Mouse (Mus musculus): ENCODE results near the gene Hoxc6. TPM values are rescaled to one million over a fixed set of nuclear protein-coding genes. Genes with fewer than 3 reads are reported as not detected.
A peak's percentile ranks its signal among the peaks of the same experiment; 100 is the strongest.

The Hoxc6 gene
- total RNA-seq (2022) = 1 to 10 TPM; 4.5 to 6.3 (median 5.2) TPM

DNA sequence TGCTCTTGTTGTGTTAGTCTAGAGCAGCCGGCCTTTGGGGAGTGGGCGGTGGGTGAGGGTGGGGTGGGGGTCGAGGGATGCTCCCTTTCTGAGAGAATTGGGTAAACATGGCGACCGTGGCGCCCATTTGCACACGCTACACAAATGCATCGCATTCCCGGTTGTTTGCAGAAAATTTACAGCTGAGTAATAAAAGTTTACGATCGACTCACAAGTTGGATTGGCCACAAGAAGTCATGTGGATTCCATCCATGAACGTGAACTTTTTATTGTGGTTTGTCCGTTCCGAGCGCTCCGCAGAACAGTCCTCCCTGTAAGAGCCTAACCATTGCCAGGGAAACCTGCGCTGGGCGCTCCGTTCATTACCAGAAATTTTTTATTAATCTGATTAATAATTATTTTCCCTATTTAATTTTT, at the start of gene Hoxc6:
Gene Hoxc6 (plus strand): TSS at position 319 of the 417 bp plus-strand sequence.
- no peak for DNase-seq (ENCODE audit: low spot score in 2 of 2)

DNA sequence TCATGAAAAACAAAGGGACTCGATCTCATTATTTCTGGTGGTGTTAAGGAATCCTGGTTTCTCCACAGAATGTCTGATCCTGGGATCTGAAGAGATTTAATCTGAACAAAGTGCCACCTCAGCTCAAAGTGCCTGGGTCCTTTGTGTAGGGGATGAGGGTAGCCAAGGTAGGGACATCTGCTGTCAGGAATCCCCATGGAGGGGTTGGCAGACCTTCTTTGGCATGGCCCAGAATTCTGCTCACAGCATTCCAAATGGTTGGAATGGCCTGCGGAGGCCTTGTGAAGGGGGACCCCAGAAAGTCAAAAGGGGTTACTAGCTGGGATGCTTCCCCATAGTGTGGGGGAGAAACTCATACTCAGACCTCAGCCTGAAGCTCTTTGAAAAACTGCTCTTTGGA, 49.2 kb upstream of the Hoxc6 start:
- DNase-seq (ENCODE audit: low spot score in 2 of 2) = no peak

DNA sequence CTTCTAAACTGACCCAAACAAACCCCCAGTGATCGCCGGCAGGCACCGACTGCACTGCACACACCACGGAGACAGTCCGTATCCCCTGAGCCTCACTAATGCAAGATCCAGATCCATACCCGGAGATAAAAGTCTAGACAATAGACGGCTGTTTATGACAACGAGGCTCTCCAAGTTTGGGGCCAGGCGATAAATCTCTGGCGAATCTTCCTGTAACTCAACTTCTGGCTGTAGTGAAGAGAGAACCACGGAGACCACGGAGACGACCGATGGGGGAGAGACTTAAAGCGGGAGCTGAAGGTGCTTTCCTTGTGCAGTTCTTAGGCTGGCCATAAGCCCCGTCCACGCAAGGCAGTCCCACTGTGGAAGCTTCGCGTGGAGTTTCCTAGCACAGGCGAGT, 48.4 kb upstream of the Hoxc6 start:
- peak in 1 of 2 experiments; percentile 2 for DNase-seq (ENCODE audit: low spot score in 2 of 2)

DNA sequence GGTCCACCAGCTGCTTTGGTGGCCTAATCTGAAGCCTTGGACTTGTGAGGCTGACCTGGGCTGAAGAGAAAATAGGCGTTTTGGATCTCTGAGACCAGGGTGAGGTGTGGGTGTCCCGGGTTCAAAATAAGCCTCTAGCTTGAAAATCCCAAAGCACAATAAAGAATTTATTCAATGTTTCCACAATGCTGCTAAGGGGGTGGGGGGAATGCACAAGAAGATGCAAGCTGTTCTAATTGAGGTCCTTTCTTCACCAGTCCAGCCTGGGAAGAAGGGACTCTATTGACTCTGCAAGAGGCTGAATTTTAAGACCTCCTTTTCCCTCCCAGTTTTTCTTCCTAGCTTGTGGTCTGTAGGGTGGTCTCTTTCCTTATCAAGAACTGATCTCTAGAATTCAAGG, 47.2 kb upstream of the Hoxc6 start:
- DNase-seq (ENCODE audit: low spot score in 2 of 2) = peak in 1 of 2 experiments; percentile 2

DNA sequence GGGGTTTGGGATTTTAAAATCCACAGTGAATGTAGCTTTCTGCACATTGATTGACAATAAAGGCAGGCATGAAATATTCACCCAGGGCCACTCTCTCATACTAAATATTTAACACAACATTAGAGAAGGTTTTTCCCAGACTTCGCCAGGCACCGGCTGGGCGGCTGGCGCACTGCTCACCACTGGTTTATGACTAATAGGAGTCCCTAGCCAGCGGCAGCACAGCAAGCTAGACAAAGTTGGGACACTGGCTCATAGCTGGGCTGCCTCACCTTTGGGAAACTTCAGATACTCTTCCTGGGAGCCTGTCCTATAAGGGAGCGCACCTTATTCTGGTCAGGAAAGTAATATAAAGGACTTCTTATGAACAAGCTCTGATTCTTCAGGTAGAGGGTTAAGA, 44.5 kb upstream of the Hoxc6 start:
- DNase-seq (ENCODE audit: low spot score in 2 of 2) = no peak

DNA sequence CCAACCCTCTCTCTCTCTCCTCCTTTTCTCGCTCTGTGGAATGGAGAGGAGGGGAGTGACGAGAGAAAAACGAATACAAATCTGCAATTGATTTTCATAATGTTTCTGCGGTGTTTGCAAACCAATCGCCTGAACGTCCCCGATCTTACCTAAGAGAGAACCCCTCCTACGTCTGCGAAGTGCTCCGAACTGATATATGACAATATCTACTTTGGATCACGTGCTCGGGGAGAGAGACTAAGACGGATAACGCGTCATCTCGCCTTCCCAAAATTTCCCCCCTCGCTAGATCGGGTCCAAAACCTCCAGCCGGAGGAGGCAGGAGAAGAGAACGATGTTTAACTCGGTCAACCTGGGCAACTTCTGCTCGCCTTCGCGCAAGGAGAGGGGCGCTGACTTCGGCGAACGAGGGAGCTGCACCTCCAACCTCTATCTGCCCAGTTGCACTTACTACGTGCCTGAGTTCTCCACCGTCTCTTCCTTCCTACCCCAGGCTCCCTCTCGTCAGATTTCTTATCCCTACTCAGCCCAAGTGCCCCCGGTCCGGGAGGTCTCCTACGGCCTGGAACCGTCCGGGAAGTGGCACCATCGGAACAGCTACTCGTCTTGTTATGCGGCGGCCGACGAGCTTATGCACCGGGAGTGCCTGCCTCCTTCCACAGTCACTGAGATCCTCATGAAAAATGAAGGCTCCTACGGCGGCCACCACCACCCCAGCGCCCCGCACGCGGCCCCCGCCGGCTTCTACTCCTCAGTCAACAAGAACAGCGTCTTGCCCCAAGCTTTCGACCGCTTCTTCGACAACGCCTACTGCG, 43.7 kb upstream of the Hoxc6 start, which contains the start of gene Hoxc11:
Gene Hoxc11 (plus strand): TSS at position 236 of the 815 bp plus-strand sequence.
- peak in 1 of 2 experiments; percentile 46 for DNase-seq (ENCODE audit: low spot score in 2 of 2)

DNA sequence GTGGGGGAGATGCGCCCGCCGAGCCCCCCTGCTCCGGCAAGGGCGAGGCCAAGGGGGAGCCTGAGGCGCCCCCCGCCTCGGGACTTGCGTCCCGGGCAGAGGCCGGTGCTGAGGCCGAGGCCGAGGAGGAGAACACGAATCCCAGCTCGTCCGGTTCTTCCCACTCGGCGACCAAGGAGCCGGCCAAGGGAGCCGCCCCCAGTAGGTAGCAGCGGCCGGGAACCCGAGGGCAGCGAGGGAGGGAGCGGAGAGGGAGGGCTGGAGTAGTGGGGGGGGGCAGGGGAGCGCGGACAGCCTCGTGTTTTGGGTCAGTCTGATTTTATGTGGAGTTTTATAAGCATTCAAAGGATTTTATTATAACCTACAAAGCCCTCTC, 43.1 kb upstream of the Hoxc6 start:
- DNase-seq (ENCODE audit: low spot score in 2 of 2) = no peak

DNA sequence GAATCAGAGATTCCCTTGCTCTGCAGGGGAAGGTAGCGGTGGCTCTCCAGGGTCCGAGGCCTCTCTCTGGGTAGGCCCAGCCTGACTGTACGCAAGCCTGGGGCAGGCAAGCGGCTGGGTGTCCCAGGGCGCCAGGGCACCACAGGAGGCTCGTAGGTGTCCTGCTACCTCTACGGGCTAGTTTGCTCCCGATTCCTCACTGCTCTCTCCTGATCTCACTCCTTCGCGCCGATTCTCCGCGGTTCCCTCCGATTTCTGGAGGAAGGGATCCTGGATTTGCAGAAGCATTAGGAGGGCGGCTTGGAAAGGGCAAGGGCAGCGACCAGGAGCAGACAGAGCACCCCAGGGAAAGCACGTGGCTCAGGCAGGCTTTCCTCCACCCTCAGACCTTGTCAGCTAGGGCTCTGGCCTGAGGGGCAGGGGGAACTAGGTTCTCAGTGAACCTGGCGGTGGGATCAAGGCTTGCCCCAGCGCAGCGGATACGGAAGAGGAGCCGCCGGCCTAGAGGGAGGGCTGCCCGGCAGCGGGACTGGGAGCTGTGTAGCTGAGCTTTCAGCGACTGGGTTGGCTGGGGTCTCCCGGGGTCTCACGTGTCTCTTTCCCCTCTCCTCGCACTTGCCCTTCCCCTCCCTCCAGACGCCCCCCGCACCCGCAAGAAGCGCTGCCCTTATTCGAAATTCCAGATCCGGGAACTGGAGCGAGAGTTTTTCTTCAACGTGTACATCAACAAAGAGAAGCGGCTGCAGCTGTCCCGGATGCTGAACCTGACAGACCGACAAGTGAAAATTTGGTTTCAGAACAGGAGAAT, 42.0 kb upstream of the Hoxc6 start:
- DNase-seq (ENCODE audit: low spot score in 2 of 2) = no peak

DNA sequence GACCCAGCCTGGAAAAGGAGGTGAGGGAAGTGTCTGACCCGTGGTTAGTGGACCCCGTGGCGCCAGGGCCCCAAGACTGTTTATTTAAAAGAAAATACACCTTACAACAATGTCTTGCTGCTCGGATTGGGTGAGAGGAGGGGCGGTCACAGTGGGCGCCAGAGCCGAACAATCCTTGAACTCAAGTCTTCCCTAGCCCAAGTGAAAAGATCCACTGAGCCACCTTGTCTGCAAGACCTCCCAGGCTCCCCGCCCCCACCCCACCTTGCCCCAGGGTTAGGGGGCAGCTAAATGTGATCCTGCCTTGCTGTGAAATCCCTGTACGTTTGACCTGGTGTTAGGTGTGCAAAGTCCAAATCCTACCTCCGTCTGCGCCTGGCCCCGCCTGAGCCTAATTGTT, 41.2 kb upstream of the Hoxc6 start:
- DNase-seq (ENCODE audit: low spot score in 2 of 2) = no peak

DNA sequence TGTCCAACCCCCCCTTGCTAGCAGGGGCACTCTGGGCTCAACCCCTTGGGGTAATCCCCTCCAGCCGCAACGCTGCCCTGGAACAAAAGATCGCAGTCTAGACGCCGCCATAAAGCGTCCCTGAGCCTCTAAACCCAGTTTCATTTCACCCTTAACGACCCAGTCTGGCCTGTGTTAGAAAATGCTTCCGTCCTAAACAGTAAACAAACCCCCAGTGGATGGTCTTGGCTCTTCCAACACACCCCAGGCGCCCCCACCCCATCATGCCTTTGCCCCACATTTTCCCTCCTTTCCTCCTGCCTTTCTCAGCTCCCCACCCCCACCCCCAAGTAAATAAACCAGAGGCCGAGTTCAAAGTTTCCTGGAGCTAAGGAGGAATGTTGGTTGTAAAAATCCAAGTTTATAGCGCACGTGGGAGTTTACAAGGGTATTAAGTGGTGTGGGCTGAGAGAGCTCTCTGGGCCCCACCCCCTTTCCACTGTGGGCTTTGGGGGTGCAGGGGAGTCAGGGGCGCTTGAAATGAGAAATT, 38.3 kb upstream of the Hoxc6 start:
- no peak for DNase-seq (ENCODE audit: low spot score in 2 of 2)

DNA sequence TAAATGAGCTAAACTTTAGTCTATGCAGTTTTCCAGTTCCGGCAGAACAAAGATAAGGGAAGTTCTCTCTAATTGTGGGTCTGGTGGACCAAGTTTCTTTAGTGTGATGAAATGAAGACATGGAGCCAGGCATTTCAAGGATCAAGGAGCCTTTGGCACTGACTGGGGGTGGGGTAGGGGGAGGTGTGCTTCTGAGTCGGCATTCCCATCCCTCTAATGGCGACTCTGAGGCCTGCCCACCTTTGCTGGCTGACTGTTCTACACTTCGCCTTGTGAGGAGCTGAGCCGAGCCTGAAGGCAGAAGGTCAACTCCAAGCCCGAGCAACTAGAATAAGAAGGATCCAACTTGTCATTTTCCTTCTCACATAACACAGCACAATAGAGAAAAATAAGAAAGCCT, 36.3 kb upstream of the Hoxc6 start:
- no peak for DNase-seq (ENCODE audit: low spot score in 2 of 2)

DNA sequence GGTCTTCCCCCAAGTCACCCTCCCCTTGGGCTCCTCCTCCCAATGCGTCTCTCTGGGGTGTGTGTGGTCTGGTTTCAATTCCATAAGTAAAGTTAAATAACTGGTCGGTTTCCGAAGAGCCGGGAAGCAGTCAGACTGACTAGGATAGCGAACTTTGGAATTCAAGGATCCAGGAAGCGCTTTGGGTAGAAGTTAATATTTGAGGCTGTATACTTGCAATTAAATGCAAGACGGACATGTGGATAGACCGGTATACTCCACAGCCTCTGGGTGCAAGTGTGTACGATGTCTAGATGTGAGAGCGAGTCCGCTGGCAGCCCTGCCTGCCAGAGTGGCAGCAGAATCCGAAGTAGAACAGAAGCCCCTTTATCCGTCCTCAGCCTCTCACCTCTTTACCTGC, 35.6 kb upstream of the Hoxc6 start:
- DNase-seq (ENCODE audit: low spot score in 2 of 2) = no peak

DNA sequence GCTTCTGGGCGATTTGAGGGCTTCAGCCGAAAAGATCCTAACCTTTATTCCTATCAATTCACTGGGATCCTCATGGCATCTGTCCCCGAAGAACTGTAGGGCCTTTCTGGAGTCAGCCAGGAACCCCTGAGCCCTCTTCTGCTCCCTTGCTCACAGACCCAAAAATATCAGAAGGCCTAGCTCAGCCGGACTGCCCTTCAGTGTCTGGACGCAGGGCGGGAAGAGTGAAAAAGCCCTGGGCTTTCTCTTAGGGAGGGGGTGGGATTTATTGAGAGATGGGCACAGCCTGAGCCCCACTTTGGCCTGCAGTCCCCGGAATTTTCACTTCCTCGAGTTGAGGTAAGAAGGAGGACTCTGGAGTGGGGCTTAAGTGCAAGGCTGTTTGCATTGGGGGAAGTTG, 34.8 kb upstream of the Hoxc6 start:
- no peak for DNase-seq (ENCODE audit: low spot score in 2 of 2)

DNA sequence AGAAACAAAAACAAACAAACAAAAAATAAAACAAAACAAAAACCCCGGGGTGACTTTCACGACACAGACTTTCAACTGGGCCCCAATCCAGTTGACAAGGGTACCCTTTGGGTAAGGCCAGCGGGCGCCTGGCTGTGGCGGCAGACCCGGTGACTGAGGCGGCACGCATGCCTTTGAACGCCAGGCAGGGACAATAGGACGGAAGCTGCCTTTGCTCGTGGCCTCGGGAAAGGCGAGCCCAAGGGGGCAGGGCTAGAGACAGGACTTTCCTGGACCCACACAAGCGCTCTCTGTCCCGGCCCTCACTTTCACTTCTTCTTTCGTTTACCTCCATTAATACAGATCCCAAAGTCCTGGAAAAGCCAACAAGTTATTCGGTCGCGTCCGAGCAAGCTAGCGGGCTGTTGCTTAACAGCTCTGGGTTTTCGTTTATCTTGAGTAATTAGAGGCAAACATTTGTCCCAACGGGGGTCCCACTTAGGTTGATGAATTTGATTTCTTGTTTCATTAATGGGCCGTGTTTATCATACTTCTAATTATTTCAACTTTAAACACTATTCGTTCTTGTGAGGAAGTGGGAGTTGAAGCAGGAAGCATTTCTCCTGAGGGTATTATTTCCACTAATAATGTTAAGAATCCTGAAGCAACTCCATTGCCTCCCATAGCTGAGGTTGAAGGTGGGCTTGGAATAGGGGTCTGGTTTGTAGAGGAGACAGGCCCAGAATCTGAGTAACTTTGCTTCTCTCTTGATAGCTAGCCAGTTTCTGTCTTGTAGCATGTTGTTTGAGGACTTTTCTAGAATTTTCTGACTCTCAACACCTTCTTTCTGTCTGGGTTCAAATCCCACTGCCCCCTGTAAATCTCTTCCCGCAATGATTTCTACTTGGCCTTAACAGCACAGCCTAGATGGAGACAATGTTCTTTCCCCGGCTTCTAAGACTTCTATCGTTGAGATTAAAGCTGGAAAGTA, 34.1 kb upstream of the Hoxc6 start:
- peak in 1 of 2 experiments; percentile 69 for DNase-seq (ENCODE audit: low spot score in 2 of 2)

DNA sequence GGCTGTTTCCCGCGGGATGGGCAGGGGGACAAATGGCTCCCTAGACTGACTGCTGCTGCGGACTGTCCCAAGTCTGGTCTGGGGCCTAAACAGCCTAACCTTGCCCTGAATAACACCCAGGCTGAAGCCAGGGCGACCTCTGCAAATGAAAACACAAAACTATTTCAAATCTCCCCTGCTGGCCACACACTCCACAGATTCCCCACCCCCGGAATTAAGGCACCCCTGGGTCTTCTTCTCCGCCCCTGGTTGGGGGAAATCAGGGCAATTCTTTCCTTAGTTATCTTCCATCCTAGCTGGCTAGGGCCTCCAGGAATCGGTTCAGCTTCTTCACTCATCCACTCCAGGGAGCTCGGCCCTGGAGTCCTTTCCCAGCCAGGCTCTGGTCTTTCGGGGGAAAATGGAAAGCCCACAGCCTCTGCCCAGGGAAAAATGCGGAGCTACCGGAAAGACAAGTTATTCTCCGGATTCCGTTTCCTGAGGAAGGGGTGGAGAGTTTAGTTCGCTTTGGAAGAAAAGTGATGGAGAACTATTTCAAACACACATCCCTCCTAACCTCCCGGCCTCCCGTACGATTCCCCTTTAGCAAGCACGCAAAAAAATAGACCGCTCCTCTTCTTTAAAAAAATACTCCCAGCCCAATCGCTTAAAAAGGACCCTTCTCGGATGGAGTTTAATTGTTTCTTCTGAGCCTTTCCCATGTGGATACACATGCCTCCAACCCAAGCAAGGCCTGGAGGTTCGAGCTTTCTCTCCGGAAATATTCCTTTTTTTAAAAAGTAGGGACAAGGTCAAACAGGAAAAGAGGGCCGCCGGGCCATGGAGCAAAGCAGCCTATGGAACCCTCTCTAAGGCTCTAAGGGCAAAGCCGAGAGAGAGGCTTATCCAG, 32.8 kb upstream of the Hoxc6 start:
- no peak for DNase-seq (ENCODE audit: low spot score in 2 of 2)

DNA sequence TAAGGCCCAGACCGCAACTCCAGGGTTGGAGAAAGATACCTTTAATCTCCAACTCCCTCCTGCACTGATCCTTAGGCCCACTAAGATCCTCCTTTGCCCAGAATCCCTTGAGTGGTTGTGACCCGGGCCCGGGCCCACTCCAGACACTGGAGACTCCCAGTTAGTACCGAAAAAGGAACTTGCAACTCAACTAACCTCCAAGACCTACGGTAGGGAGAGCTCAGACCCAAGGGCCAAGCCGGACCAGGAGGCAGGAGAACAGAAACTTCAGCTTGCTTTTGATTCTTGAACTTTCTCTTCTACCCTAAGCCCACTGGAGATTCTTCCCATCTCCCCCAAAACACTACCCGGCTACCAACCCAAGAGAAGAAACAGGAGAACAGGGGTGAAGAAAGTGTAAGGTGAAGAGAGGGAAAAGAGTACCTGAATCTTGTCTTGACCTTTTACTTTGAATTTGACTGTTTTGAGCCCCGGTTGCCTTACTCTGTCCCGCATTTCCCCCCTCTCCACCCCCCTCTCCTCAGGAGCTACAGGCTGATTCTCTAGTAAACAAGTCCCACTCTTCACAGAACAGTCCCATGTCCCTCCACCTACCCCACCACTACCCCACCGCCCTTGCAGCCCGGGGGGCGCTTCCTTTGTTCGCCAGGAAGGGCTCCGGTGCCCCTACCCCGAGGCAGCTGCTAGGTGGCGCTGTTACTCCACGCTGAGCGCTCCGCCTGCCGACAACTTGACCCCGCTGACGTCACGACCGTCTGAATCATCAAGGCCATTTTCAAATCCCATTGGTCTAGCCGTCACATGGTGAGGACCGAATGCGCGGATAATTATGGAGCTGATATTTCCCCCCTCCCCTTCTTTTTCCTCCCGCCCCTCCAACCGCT, 31.9 kb upstream of the Hoxc6 start:
- DNase-seq (ENCODE audit: low spot score in 2 of 2) = peak; percentile 93 to 96

DNA sequence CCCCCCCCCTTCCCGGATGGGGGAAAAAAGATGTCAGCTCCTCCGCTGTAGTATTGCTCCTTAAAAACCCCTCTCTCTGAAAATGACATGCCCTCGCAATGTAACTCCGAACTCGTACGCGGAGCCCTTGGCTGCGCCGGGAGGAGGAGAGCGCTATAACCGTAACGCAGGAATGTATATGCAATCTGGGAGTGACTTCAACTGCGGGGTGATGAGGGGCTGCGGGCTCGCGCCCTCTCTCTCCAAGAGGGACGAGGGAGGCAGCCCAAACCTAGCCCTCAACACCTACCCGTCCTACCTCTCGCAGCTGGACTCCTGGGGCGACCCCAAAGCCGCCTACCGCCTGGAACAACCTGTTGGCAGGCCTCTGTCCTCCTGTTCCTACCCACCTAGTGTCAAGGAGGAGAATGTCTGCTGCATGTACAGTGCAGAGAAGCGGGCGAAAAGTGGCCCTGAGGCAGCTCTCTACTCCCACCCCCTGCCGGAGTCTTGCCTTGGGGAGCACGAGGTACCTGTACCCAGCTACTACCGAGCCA, 31.2 kb upstream of the Hoxc6 start, which contains the start of gene Hoxc10:
Gene Hoxc10 (plus strand): TSS at position 21 of the 536 bp plus-strand sequence.
- DNase-seq (ENCODE audit: low spot score in 2 of 2) = no peak

DNA sequence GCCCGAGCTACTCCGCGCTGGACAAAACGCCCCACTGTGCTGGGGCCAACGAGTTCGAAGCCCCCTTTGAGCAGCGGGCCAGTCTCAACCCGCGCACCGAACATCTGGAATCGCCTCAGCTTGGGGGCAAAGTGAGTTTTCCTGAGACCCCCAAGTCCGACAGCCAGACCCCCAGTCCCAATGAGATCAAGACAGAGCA, 30.8 kb upstream of the Hoxc6 start, which contains the start of gene Hoxc5:
Gene Hoxc5 (plus strand): TSS at position 132 of the 199 bp plus-strand sequence.
- DNase-seq (ENCODE audit: low spot score in 2 of 2) = no peak
